Mouse (Mus musculus) spleen, adult 2 months (tissue): Measurements from ENCODE around the gene Ptgis.

Source experiments
- CTCF ChIP-seq: fragments of 200-500 bp; IDR thresholded peaks from 2 replicates; pipeline ENCODE4 v1.5.1; 2011; ENCODE audit warnings: mild to moderate bottlenecking, inconsistent platforms; ENCODE audit not compliant: insufficient read depth, insufficient read length, insufficient replicate concordance; ENCODE audit errors: extremely low read depth
- POLR2A ChIP-seq: fragments of 200-500 bp; IDR thresholded peaks from 2 replicates; pipeline ENCODE4 v1.6.1; 2011; ENCODE audit warnings: low read depth, low read length, inconsistent platforms

DNA sequence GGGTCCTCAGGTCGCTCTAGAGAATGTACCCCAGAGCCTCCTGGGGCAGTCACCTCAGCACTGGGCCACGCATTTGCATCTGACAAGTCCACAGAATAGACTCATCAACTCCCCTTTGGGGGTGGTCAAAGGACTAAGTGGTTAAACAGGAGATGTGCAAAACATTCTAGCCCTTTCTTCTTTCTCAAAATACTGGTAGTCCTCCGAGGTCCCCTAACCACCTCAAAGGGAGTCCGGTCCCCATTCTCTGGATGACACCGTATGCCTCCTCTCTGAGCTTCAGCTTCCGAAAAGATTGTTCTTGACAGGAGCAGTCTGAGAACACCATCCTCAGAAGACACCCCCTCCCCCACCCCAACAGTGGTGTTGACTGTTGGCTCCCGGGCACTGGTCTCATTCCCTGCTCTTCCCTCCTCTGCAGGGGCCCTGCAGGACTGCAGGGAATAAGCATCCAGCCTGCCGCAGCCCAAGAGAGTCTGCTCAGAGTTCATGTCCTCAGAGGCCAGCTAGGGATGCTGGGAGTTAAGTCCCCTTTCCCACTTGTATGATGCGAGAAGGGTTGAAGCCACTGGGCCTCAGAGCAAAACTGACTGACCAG is 84.2 kb downstream of the Ptgis start:
- no peak for TF ChIP-seq CTCF
- TF ChIP-seq POLR2A, result no peak
